Mouse (Mus musculus): Measurements from ENCODE around the gene Cdk19.

- TF ChIP-seq RAD21 (IDR thresholded peaks at IDR 0.05; ENCODE audit: low read depth, low read length) (no peak), ZC3H11A (IDR thresholded peaks at IDR 0.05; ENCODE audit: low read depth, low read length) (no peak), EP300 (IDR thresholded peaks at IDR 0.05; ENCODE audit: low read length) (no peak)
These were observed 25.4 kb downstream of the Cdk19 start for GRCm38 (mm10) chr10:40364642-40365361.

Measured in CH12.LX (cell line).